Mouse (Mus musculus): ENCODE measurements around the gene 9930021J03Rik.

Gene 9930021J03Rik

GRCm38 (mm10) chr19:29696309-29696708 is 109.5 kb downstream of the 9930021J03Rik start:
- no peak for DNase-seq (ENCODE audit: low spot score in 2 of 2)

DNA sequence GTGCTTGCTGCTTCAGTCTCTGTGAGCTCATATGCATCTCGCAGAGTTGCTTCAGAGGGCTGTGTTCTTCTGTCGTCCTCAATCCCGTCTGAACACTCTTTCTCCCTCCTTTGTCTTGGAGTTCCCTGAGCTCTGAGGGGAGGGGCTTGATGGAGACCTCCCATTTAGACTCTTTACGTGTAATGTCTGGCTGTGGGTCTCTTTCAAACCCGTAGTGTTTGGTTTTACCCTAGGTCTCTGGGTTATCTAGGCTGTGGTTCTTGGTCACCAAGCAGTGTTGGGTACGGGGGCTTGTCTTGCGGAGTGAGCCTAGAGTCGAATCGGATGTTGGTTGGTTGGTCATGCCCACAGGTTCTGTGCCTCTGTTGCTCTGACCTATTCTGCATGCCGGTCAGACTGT is 110.7 kb downstream of the 9930021J03Rik start:
- no peak for DNase-seq (ENCODE audit: low spot score in 2 of 2)

DNA sequence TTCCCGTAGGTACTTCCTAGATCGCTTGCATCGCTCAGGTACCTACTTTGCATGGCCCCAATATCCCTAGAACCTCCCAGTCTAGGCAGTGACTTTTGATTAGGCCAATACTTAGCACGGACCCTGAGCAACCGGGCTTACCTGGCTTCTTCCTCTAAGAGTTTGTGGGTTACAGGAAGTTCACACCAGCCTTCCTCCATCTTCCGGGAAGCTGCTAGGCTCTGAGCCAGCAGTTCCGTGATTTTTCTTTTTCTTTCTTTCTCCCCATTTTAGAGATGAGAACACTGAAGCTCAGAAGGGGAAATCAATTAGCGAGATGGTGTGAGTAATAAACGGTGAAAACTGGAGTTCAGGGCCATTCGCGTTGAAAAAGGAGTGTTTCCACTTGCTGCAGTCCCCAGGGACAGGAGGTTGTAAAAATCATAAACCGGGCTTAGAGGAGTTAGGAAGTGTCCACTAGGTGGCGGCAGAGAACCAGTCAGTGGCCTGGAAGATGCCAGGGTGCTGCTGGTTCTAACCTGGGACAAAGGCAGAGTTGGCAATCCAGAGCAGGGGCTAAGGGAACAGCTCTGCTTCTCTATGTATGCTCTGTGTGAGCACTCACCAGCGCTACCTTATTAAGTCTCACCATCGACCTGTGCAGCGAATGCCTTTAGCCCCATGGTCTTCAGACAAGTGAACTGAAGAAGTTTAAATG is 121.8 kb downstream of the 9930021J03Rik start:
- DNase-seq (ENCODE audit: low spot score in 2 of 2), result peak; percentile 65 to 69

- DNase-seq (ENCODE audit: low spot score in 2 of 2), result no peak
Measured at GRCm38 (mm10) chr19:29680182-29681152, 125.3 kb downstream of the 9930021J03Rik start.

DNA sequence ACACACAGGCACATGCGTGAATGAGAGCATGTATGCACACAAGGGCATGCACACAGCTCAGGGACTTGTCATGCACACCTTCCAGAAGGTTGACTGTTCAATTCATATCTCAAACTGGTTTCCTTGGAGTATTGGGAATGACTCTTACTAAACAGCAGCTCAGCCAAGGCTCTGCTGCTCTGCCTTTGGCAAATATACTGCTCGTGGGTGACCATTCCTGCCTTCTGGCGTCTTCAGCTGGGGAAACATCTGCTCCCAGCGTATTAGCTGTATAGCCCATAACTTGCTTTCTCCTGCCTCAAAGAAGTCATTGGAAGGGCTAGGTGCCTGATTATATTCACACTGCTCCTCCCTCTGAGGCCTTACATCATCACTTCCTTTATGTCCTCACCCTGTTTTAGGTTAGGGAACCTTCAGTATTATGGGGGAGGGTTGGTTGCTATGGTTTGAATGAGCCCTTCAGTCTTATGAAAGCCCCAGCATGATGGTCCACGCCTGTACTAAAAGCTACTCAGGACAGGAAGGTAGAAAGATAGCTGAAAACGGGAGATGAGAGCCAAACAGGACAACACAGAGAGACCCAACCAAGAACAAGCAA is 127.5 kb downstream of the 9930021J03Rik start:
- no peak for DNase-seq (ENCODE audit: low spot score in 2 of 2)

- no peak for DNase-seq (ENCODE audit: low spot score in 2 of 2)
Measured at GRCm38 (mm10) chr19:29676479-29677193, 129.2 kb downstream of the 9930021J03Rik start.

- no peak for DNase-seq (ENCODE audit: low spot score in 2 of 2)
Measured at GRCm38 (mm10) chr19:29675562-29676078, 130.2 kb downstream of the 9930021J03Rik start.

DNA sequence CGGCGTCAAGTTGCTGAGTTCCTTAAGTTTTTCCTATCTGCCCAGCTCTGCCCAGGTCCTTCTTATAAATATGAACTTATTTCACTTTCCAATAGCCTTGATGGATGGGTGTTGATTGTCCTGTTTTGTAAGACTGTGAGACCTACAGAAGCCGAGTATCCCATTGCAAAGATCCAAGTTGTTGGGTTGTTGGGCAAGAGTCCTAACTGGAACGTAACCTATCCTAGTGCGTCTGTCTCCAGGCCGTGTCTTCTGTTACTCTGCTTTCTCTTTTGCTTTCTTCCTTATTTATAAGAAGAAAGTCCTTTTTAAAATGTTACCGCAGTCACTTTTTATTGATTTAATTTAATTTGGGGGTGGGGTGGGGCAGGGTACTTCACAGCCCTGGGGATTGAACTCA is 130.8 kb downstream of the 9930021J03Rik start:
- no peak for DNase-seq (ENCODE audit: low spot score in 2 of 2)

DNA sequence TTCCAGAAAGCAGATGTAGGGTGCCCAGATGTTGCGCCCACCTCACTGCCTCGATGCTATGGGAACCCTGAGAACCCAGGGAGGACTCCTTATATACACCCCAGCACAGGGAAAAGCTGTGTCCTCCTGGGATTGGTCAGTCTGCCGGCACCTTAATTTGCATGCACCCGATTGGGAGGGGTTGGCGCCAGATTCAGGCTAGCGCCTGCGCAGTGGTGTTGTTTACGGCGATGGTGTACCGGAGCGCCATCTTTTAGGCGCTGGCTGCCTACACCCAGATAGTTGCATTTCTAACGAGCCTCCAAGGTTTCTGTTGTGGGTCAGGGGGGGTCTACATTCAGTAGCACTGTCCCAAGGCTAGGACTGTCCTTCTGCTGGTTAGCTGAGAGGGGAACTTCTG is 133.1 kb downstream of the 9930021J03Rik start:
- no peak for DNase-seq (ENCODE audit: low spot score in 2 of 2)

GRCm38 (mm10) chr19:29671160-29671559 is 134.6 kb downstream of the 9930021J03Rik start:
- no peak for DNase-seq (ENCODE audit: low spot score in 2 of 2)

DNA sequence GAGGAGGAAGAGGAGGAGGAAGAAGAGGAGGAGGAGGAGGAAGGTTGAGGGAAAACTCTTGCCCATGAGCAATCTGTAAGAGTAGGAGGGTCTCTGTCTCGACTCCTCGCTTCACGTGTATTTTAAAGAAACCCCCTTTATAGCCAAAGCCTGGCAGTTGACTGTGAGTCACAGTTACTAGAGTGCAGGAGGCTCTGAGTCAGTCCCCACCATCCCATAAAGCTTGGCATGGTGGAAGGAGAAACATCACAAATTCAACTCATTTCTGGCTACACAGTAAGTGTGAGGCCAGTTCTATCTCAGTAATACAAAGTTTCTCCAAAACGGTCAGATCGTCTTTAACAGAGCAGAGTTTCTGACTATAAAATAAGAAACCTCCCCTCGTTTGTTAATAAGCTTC is 135.5 kb downstream of the 9930021J03Rik start:
- DNase-seq (ENCODE audit: low spot score in 2 of 2), result no peak

DNA sequence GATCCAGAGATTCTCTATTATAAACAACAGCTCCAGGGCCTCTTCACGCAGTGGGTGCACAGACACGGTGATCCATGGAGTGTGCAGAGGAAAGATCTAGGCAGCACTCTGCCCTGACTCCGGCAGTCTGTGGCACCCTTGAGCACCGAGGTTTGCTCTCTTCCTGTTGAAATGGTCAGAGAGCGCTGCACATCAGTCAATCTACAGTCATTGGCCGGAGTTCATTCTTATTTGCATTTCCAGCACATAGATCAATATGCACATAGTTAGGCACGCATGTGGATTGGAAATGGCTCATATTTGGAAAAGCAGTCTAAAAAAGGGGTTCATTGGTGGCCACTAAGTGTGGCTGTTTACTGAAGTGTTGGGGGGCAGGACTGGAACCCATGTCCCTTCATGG is 137.7 kb downstream of the 9930021J03Rik start:
- no peak for DNase-seq (ENCODE audit: low spot score in 2 of 2)

DNA sequence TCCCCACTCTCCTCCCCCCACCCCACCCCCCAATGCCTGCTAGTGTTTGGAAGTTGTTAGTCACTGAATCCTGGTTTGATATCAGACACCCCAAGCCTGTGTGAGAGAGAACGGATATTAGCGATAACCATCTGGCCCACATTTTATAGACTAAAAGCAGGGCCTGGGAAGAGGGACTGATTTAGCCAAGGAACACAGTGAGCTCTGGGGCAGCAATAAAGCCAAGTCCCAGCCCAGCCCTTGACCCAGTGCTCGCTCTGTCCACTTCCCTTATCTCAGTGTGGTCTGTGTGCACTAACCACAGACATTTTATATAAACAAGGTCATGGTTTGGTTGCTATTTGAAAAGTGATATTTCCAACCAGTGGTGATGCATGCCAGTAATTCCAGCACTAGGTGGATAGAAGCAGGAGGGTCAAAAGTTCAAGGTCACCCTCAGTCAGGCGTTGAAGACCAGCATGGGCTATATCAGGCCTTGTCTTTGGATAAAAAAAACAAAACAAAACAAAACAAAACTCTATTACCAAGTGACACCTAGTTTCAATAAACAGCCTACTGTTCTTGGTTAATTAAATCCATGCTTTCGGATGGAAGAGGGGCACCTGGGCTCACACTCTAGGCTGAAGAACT is 138.7 kb downstream of the 9930021J03Rik start:
- no peak for DNase-seq (ENCODE audit: low spot score in 2 of 2)

GRCm38 (mm10) chr19:29666164-29666563 is 139.6 kb downstream of the 9930021J03Rik start:
- no peak for DNase-seq (ENCODE audit: low spot score in 2 of 2)

DNA sequence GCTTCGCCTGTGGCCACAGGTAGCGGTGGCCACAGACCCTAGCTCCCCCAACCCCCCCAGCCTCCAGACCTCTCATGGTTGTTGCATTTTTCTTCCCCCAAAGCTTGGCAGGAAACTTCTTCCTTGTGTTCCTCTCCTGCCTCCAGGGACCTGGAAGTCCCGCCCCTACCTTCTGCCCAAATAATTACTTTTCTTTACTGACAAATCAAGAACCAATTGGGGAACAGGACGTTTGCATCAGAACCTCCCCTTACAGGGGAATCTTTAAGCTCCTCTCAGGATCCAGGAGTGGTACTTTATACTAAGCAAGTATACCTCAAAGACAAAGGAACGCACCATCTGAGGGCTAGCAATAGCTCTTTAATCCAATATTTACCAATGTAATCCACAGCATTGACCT is 140.9 kb downstream of the 9930021J03Rik start:
- no peak for DNase-seq (ENCODE audit: low spot score in 2 of 2)

All from spleen, postnatal 36 days (tissue).